Mouse (Mus musculus): ENCODE data around the gene Cyp2c66. TPM values are rescaled to one million over a fixed set of nuclear protein-coding genes. Genes with fewer than 3 reads are reported as not detected.
"Not testable (repeated sequence)": the region's sequence is repeated elsewhere in the genome, so short reads cannot be mapped to it uniquely, and the experiment has no call there.

Cyp2c66 gene
- total RNA-seq (2021) = not detected
- long read RNA-seq, experiment 1 = 0 reads
- long read RNA-seq, experiment 2 = 0 reads

DNA sequence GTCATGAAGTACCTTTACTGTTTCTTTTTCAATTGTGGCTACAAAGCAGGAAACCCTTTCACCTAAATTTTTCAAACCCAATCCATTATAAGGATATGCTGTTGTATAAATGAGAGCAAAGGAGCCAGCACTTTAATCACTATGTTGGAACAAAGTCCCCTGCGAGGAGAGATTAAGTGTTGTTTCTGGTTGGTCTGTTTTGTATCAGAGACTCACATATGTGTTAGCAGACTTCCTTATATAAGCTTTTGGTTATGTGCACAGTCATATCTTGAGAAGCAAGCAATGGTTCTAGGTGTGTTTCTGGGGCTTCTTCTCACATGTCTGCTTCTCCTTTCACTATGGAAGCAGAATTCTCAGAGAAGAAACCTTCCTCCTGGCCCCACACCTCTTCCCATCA is at the start of gene Cyp2c66:
TSS of gene Cyp2c66 (plus strand) at position 255 of the 400 bp plus-strand sequence.
- DNase-seq = no peak

DNA sequence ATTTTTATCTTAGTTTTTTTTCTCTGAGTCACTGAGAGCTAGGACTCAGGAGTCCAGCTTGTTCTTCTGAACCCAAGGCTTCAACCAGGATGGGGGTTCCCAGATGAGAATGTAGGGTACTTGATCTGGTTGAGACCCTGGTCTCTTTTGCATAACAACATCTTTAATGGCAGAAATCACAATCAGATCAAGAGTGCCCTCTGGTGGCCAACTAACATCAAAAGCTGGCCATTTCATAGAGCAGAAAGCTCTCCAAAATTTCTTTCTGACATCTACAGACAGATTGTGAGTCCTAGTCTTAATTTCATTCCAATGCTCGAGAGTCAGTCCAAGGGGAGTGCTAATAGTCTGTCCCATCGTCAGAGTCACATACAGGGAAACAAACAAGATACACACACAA is 14.9 kb upstream of the Cyp2c66 start:
- peak; percentile 3 for DNase-seq

DNA sequence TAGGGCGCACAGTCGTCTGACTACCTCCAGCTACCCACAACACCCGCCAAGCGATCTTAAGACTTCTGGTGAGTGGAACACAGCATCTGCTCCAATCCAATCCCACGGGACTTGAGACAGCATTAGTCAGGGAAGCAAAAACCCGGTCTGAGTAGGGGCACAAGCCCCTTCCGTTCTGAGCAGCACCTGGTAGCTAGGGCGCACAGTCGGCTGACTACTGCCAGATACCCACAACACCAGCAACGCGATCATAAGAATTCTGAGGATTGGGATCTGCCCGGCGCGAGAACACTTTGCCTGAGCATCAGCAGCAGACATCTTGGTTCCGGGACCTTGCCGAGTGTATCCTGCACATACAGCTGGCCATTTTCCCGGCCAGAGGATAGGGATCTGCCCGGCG is 43.1 kb downstream of the Cyp2c66 start:
- not testable (repeated sequence) for DNase-seq

Other genes with a start within 250 kb of the Cyp2c66 start
- 10 to 100 TPM; 13.5 to 16.8 TPM for gene Hells, start 183.0 kb upstream of the Cyp2c66 start, total RNA-seq (2021)
- under 1 TPM; 0.15 to 0.21 TPM for gene Cyp2c55, start 106.9 kb upstream of the Cyp2c66 start, total RNA-seq (2021)
- gene Cyp2c65, start 52.9 kb upstream of the Cyp2c66 start, total RNA-seq (2021) = not detected
- gene Cyp2c29, start 155.5 kb downstream of the Cyp2c66 start, total RNA-seq (2021) = 1 to 10 TPM; 2.2 to 2.5 TPM

Data from adrenal gland, postnatal 10 days (tissue).